Mouse (Mus musculus) ovary, adult 10 weeks (tissue): ENCODE data around the gene Lnpk. TPM values are rescaled to one million over a fixed set of nuclear protein-coding genes. Genes with fewer than 3 reads are reported as not detected.

Experiments used
- polyA plus RNA-seq: library from polyadenylated mRNA; stranded (reverse); fragments of 350-450 nt; fragmentation: Illumina TruSeq; extraction: RNeasy Lipid Tissue Mini Kit (QIAGEN cat#74804); gene quantifications from one replicate; pipeline ENCODE4 v1.2.3, GENCODE M21; 2014

Gene Lnpk
- 48.7 TPM for polyA plus RNA-seq

DNA sequence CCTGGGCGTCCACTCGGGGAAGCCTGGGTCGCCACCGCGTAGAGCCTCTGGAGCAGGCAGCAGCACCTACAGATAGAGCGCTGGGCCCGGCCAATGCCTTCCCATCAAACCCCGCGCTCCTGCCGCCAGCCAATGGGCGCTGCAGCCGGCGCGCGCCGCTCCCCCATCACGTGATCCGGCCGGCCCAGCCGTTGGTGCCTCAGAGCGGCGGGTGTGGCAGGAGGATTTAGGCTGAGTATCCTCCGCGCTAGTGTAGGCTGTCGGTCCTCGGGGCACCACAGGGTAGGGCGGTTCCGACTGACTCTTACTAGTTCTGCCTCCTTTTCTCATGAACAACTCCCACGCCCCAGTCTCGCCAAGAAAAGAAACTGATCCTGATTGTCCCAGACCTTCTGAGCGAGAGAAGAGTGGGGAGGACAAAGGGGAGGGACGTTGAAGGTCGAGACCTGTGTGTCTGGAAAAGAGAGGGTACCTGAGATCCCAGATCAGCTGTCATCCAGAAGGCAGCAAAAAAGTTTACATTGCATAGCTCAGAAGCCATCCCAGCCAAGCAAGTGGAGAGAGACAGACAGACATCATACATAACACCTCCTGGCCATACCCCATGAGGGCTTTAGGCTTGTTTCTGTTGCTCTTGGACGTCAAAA, at the start of gene Lnpk:
Gene Lnpk, minus strand, starts transcription at position 593 of the 647 bp plus-strand sequence.

Other genes starting within 250 kb of the Lnpk start
- gene Evx2, start 80.1 kb upstream of the Lnpk start, polyA plus RNA-seq = not detected
- not detected for gene Hoxd13, start 88.9 kb upstream of the Lnpk start, polyA plus RNA-seq
- not detected for gene Hoxd12, start 95.6 kb upstream of the Lnpk start, polyA plus RNA-seq
- 4.8 TPM for gene Hoxd11, start 100.1 kb upstream of the Lnpk start, polyA plus RNA-seq
- 25.6 TPM for gene Hoxd10, start 112.5 kb upstream of the Lnpk start, polyA plus RNA-seq
- gene Hoxd9, start 118.3 kb upstream of the Lnpk start, polyA plus RNA-seq = 26.6 TPM
- gene Hoxd8, start 125.2 kb upstream of the Lnpk start, polyA plus RNA-seq = 70.2 TPM
- gene Hoxd3, start 132.5 kb upstream of the Lnpk start, polyA plus RNA-seq = 1.6 TPM
- gene Hoxd4, start 132.5 kb upstream of the Lnpk start, polyA plus RNA-seq = 4.2 TPM
- gene Gm28230, start 147.3 kb upstream of the Lnpk start, polyA plus RNA-seq = 0.48 TPM
- not detected for gene Hoxd1, start 183.5 kb upstream of the Lnpk start, polyA plus RNA-seq
- 156 TPM for gene Mtx2, start 246.4 kb upstream of the Lnpk start, polyA plus RNA-seq